Mouse (Mus musculus) layer of hippocampus, adult 8-10 months (tissue): Measurements from ENCODE around the gene Zfp609. TPM values are rescaled to one million over a fixed set of nuclear protein-coding genes. Genes with fewer than 3 reads are reported as not detected.

ENCODE experiments used
- DNase-seq, 2 experiments: peaks; one replicate each; pipeline ENCODE4 v3.0.0; 2022; ENCODE audit warnings: low spot score in 2 of 2
- total RNA-seq, 4 experiments: library from RNA; stranded (reverse); gene quantifications; 2 replicates each; pipeline ENCODE4 v1.2.4; 2022

The Zfp609 gene
- 10 to 100 TPM; 44.8 to 56.2 (median 50.2) TPM for total RNA-seq

DNA sequence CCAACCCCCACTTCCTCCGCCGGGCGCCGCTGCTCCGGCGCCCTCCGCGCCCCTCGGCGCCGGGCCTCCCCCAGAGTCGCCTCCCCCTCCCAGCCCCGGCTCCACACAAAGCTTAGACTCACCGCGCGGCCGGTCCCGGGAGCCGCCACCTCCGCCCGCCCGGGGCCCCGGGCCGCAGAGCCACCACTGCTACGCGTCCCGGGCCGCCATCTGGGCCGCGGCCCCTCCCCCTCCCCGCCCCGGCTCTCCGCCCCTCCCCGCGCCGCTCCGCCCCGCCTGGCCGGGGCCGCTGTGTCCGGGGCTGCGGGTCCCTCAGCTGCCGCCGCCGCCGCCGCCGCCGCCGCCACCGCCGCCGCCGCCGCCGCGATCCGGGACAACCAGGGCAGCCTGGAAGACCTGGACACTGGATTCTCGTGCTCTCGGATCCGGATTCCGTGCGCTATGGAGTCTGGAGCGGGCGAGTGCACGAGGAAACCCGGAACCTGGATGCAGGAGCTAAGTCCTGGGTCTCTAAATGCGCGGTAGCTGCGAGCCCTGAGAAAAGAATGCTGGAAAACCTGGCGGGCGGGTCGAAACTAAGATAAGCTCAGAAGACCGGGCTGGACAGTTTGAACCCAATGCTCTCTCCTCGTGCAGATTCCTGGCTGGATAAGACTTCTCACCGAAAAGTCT lies at the start of gene Zfp609:
Gene Zfp609 (minus strand): TSS at position 221 of the 672 bp plus-strand sequence.
- DNase-seq: peak; percentile 85 to 94

DNA sequence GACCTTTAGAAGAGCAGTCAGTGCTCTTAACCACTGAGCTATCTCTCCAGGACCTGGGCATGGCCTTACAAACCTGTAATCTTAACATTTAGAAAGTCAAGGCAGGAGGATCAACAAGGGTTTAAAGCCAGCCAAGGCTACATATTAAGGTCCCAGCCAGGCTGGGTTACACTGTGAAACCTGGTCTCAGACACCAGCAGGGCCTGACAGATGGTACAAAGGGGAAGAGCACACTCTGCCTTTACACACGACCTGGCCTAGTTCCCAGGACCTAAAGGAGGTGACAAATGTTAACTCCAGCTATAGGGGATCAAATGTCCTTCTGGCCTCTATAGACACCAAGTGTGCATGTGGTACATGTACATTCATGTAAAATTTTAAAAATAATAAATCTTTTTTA lies 32.3 kb upstream of the Zfp609 start:
- no peak for DNase-seq

DNA sequence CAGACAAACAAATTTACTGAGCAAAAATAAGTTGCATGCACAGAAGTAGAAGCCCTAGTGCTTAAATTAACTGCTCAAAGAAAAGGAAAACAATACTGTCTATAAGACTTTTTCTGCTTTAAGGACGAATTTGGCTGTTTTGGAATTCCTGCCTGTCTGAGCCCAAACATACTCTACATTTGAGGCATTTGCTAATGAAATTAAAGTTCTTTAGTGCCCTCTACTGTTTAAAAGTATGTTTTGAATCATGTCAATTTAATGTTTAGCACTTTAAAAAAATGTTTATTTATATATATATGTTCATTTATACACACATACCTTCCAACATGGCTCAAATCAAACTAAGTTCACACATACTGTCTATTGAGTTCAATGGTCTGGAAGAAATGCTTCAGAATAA lies 22.8 kb upstream of the Zfp609 start:
- DNase-seq: no peak

DNA sequence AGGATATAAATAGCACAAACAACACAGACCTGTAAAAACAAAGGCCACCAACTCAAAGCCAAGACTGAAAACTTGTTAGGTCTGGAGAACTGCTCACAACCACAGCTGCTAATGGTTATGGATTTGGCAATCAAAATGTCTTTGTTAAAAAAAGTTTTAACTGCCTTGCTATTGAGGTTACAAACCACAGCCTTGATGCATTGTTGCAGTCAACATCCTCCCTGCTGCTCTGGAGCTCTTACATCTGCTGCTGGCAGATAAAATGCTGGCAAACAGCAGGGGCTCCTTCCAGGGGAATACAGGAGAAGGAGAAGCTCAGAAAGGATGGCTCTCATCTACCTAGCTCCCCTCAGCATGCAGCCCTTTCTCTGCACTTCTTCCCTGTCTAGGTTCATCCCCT lies 20.8 kb upstream of the Zfp609 start:
- DNase-seq: no peak

DNA sequence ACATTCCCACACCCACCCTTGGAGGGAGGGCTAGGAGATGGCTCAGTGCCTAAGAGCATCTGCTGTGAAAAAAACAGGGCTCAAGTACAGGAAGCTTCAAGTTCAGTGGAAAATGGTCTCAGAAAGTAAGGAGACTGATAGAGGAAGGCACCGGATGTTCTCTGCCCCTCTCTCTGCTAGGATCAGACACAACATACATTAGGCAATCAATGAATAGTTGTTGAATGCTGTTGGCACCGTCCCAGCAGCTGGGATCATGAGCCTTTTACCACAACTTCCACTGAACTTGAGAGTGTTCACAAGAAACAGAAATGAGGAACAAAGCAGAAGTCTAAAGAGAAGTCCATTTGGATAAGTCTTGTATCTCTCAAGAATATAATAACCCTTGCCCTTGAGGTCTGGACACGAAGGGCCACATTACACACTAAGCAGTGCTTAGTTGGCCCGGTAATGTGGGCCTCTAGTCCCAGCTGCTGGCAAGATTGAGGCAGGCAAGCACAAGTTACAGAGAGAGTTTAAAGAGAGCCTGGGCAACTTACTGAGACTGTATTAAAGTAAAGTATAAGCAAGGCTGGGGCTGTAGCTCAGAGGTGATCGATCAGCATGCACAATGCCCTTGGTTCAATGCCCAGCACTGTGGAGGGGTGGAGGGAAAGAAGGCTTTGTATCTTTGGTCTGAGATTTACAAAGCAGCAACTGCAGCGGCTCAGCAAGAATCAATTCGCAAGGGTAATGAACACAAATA lies 17.2 kb upstream of the Zfp609 start:
- no peak for DNase-seq

DNA sequence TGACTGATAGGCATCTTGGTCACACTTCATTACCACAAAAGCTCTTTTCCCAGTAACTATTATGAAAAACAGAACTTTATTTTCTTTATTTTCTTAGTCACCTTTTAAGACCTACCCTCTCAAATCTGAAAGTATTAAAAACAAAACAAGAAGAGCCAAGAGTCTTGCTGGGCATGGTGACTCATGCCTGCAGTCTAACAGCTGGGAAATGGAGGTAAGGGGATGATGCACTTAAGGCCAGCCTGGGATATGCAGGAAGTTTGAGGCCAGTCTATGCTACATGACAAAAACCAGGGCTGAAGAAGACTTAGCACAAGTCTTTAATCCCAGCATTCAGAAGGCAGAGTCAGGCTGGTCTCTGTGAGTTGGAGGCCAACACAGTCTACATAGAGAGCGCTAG lies 12.5 kb upstream of the Zfp609 start:
- no peak for DNase-seq

DNA sequence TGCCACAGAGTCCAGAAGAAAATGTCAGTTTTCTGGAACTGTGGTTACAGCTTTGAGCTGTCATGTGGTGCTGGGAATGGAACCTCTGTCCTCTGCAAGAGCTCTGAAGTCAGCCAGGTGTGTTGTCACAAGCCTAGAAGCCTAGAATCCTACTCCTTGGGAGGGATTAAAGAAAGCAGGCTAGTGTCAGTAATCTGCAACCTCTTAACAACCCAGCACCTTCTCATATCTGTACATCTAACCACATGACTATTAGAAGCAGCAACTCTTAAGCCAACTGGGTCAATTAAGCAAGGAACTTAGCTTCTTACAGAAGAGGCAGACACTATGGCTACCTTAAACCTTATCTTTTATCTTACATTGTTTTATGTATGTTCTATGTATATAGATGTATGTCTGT lies 9.6 kb upstream of the Zfp609 start:
- DNase-seq: no peak

DNA sequence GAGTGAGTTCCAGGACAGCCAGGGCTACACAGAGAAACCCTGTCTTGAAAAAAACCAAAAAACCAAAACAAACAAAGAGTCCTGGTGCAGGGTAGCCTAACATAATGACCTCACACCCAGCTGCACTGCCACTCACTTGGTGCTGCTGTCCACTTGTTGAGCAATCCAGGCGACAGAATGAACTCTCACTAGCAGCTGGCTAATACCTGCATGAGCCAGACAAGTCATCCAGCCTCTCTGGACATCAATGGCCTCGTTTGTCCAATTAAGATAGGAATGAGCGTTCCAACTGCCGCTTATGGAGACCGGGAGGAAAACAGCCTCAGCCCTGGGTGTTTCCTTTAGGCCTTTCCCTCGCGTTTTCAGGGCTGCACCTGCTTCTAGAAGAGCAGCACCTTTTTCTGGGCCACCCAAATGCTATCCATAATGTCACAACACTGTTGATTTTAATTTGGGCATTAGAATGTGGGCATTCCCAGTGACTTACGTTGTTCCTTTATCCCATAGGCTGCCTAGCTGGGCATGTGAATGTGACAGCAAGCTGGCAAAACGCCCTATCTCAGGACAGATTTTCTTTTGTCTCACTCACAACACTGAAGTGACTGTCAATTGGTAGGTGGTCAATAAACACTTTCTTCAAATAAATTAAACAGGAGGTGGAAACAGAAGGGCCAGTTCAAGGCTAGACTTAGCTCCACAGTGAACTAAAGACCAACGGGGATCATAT lies 7.4 kb upstream of the Zfp609 start:
- no peak for DNase-seq

DNA sequence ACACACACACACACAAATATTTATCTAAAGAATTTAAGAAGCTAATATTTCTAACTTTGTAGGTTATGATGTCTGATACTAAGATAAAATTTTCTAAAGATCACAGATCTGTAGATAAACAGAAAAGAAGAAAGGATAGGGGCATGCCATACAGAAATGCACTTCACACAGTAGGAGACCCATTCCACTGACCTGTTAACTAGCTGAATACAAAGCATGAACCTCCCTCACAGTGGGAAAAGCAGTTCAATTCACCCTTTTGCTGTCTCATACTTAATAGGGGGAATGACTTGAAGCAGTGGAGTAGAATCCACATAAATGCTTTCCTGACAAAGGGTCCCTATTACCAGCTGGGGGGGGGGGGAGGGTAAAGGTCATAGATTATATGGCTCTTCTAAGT lies 6.3 kb upstream of the Zfp609 start:
- DNase-seq: no peak

DNA sequence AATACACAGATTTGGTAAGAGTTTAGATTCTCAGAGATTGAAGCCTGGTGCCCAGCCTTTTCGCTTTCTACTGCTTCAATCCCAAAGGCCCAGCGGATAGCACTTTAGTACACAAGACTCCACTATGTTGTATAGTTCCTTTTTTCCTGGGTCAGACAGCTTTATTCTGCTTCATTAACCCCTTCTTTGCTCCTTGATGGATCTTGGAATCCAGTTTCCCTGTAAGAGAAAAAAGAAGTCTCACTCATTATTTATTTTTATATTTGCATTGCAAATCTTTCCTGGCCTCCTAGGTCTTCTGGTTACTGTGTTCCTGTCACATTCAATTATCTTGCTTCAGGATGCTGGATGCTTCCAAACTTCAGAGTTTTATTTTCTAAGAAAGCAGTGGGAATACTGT lies 5.9 kb upstream of the Zfp609 start:
- no peak for DNase-seq

DNA sequence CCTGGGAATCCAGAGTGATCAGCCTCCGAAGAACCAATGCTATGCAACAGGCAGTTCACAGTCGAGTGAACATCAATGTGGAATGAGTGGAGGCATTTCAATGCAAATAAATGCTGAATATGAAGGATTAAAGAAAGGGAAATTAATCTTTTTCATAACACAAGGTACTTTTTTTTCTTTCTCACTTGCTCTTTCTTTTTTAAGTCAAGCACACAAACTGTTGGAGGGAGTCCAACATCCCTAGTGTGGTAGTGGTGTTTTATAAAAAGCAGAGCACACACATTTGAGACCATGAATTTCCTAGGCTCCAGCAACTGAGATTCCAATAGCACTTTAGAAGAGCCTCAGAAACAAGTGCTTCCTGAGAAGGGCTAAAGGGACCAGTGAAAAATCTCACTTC lies 4.7 kb upstream of the Zfp609 start:
- no peak for DNase-seq

DNA sequence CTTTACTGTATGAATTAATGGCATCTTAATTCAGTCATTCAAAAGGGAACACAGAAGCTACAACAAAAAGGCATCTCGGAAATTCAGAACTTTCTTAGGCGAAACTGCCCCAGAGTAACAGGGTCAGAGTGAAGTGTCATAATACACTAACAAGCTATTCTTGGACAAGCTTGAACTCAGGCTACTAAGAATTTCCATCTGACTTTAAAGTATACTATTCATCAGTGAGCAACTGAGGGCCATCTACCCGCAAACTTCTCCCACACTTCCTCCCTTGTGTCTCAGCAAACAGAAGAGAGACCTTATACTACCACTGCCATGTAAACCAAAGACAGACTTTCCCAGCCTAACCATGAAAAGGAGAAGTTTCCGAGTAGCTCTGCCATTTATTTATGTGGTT lies 3.8 kb upstream of the Zfp609 start:
- DNase-seq: no peak

DNA sequence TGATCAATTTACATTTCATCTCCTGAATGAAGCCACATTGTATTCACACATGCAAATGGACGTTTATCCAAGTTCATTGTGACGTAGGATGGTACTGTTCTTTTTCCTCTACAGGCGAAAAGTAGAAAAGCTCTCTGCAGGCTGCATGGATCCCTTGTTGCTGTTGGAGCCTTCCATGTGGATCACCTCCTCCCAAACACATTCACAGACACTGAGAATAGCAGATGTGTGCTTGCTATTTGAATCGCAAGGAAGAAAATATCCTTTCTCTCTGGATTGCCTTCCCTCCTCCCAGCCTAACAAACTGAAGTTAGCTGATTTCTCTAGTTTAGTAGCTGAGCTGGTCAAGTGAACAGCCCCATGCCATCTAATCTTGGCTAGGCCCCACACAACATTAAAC lies 2.9 kb upstream of the Zfp609 start:
- DNase-seq: no peak

DNA sequence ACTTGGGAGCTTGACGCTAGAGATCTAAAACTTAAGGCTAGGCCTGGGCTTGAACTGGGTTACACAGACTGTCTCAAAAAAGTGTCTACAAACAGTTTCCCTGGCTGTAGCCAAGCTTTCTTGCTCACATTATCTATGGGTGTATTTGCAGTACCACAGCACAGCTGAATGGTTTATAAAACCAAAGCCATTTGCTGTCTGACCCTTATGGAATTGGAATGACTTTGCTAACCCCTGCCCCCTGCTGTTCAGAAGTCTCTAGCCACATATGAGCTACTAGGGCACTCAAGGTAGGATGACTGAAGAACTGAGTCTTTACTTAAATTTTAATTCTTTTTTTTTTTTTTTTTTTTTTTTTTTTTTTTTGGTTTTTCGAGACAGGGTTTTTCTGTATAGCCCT lies 2.0 kb upstream of the Zfp609 start:
- DNase-seq: no peak

DNA sequence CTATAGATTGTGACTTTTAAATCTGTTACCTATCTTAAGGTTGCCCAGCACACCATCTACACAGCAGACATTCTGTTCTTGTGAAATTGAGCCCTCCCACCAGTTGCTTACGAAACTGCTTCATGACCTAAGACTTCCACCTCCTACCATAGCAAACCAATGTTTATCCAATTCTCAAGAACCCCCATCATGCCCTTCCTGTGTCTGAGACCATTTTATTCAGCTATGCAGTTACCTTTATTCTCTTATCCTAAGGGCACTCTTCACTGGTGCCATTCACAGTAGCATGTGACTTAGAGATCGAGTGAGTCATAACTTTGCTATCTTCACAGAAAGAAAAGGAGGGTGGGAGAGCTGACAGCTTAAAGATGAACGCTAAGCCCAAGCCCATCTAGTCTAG lies 1.1 kb upstream of the Zfp609 start:
- no peak for DNase-seq

DNA sequence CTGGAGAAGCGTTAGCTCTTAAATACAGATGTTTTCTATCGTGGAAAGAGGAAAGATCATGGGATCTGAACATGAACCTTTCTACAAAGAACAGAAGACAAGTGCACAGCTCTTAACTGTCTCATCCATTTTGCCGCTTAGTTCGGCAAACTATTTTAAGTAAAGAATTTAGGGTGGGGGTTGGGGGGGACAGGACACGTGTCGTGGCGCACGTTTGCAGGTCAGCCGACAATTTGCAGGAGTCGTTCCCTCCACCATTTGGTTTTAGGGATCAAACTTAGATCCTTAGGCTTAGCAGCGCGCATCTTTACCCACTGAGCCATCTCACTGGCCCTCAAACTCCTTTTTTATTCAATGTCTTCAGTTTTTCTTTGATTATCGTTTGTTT lies 646 bp upstream of the Zfp609 start:
- no peak for DNase-seq

DNA sequence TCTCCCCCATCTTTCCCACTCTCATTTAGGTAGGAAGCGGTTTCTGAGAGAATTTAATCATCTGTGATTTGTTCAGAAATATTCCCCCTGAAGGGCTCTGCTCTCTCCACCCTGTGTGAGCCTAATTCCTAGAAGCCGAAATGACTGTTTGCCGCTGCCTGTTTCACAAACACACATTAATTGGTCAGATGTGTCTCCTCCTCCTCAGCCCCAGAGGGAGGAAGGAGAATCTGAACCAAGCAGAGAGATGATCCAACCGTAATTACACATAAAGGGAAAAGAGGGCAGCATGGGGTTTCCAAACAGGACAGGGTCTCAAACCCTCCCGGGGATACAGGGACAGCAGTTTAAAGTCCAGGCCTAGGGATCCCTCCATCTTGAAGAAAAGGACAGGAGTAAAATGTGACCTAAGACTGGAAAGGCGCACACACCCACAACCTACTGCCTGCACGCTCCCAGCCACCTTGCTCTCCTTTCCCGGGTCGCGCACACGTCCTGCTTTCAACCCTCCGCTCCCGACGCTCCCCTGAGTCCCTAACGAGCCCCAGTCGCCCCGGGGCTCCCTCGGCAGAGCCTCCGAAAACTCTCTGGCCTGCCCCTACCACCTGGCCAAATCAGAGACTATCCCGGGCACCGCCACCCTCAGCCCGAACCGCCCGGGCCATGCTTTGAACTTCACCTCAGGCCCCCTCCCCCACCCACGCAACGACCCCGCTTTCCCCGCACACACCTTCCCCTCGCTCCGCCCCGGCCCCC lies 598 bp downstream of the Zfp609 start:
- DNase-seq: peak; percentile 46 to 52

DNA sequence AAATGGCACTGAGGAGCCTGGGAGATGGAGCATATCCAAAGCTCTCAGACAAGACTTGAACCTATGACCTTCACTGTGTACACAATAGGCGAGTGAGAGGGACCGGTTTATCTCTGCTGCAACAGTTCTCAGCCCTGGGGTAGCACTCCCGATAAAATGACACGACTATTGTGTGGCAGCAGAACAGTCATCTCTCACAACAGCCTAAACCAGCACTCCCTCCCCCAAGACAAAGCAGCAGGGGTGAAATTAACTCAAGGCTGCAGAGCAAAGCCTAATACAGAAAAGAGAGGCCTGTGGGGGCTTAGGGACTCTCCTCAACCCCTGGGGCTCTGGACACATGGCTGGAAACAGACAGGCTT lies 1.2 kb downstream of the Zfp609 start:
- no peak for DNase-seq

DNA sequence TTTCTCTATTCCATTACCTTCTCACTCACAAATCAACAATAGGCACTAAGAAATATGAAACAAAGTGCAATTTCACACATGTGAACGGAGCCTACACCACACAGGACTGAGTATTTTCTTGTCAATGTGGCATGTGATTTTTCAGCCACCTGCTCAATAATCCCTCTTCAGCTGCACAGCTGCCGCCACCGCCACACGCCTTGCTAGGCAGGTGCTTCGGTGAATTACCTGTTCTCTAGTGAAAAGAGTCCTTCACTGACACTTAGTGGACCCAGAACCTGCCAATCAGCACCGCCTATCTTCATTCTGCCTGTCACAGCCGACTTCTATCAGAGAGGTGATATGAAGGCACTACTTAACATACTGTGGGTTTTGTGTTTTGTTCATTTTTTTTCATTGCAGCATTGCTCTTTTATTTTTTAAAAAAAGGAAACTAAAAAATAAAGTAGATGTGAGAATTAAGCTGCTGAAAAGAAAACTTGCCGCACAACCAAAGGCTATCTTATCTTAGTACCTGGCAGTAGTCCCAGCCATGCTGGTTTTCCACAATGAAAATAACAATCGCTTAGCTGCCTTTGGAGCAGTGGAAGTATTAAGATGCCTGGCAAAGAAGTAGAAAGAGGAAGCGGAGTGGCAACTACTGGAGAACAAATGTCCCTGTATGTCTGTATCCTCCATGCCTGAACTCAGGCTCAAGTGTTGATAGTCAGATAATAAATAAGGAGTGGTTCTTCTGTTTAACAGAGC lies 3.5 kb downstream of the Zfp609 start:
- DNase-seq: no peak

DNA sequence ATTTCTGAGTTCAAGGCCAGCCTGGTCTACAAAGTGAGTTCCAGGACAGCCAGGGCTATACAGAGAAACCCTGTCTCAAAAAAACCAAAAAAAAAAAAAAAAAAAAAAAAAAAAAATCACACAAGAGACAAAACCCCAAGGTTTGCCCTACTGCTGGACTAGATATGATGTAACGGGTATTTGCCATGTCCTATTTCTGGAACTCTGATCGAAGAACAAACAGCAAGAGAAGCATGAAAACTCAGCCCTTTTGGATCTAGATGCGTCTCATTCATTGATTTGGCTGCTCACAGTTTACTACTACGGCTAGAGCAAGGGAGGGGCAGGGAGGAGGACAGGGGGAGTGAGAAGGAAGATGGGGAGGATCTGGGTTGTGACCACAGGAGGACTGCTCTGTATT lies 5.4 kb downstream of the Zfp609 start:
- DNase-seq: no peak

DNA sequence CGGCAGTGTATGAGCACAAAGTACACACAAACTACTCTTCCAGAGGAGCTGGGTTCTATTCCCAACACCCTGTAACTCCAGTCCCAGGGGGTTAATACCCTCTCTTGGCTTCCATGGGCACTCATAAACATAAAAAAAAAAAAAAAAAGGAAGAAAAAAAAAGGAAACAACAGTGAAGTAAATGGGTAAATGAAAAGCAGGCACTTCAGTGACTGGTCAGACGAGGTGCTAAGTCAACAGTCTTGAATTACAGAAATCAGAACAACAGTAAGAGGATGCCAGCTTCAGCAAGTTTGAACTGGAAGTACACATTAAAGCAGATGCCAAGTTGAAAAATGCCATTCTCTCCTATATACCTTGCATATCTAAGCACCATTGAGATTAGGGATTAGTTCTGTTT lies 7.1 kb downstream of the Zfp609 start:
- DNase-seq: no peak
